Mouse (Mus musculus) cerebellum, adult 2 months (tissue): ENCODE measurements at regions not wholly inside any gene's neighbourhood (a gene's known extent, or its start where the extent isn't known, plus 50 kb on each side); places are given as distances from the start of the nearest gene placed in this dataset.

Source experiments
- DNase-seq, 2 experiments: peaks; one replicate each; pipeline ENCODE4 v3.0.0; 2021
- H3K27ac ChIP-seq: fragments of 200-500 bp; 2 replicates; pipeline ENCODE4 v1.5.1; 2012; ENCODE audit warnings: low read length, control low read depth, inconsistent platforms; ENCODE audit not compliant: insufficient read depth
- H3K27me3 ChIP-seq: fragments of 200-500 bp; 2 replicates; pipeline ENCODE4 v1.6.1; 2012; ENCODE audit warnings: inconsistent platforms, mild to moderate bottlenecking, low read length, moderate library complexity; ENCODE audit not compliant: control insufficient read depth, insufficient read depth
- H3K4me1 ChIP-seq: fragments of 200-500 bp; 2 replicates; pipeline ENCODE4 v1.6.1; 2011; ENCODE audit warnings: low read length; ENCODE audit not compliant: control insufficient read depth, insufficient read depth
- H3K4me3 ChIP-seq: fragments of 200-500 bp; replicated peaks from 2 replicates; pipeline ENCODE3; 2011; ENCODE audit warnings: mild to moderate bottlenecking, low read depth, low read length, control low read depth; ENCODE audit not compliant: insufficient read depth
- CTCF ChIP-seq: fragments of 200-500 bp; IDR thresholded peaks from 2 replicates; pipeline ENCODE4 v1.5.1; 2011; ENCODE audit warnings: low read depth, mild to moderate bottlenecking, control low read depth, low read length, moderate library complexity, borderline replicate concordance; ENCODE audit not compliant: insufficient read depth
- POLR2A ChIP-seq: fragments of 200-500 bp; IDR thresholded peaks from 2 replicates; pipeline ENCODE4 v1.6.1; 2011; ENCODE audit warnings: low read length, control low read depth, borderline replicate concordance; ENCODE audit not compliant: insufficient read depth
- WGBS: fragments of 180-500 bp; shearing (Covaris S2); methylation state at CpG from one replicate; pipeline ENCODE4 v1.1.7; 2018; 5-methylcytosine and 5-hydroxymethylcytosine counted together

GRCm38 (mm10) chr5:149932220-149932619 is 86.3 kb upstream of the Rxfp2 start:
- no peak overlapping the region for H3K4me3 ChIP-seq
- H3K27ac ChIP-seq = no peak overlapping the region
- H3K27me3 ChIP-seq = no peaks in the 10 kb centered on the region
- no peaks in the 10 kb centered on the region for H3K4me1 ChIP-seq
- TF ChIP-seq POLR2A (no peak), CTCF (no peak)
- 29% methylated on average over 4 of the region's 4 CpGs for WGBS
- DNase-seq = no peak

DNA sequence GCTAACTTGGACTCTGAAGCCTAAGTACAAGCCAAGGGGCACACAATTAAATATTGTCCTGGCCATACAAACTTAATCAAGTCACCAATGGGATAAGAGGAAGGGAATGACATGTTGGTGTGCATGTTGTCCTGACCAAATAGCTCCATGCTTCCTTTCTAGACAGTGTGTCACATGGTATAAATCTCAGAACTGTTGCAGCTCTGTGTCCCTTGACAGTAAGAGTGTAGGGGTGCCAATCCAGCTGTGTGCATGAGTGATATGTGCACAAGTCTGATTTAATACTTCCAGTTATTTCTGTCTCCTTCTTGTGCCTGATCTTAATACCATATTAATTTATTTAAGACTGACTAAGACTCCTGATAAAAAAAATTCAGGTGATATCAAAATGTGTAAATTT is 72.8 kb upstream of the Rxfp2 start:
- Histone ChIP-seq H3K27me3 (no peaks in the 10 kb centered on the region), H3K4me1 (no peaks in the 10 kb centered on the region), H3K4me3 (no peak overlapping the region), H3K27ac (no peak overlapping the region)
- no peak for DNase-seq
- TF ChIP-seq CTCF (no peak), POLR2A (no peak)

GRCm38 (mm10) chr5:149947491-149947890 is 71.0 kb upstream of the Rxfp2 start:
- 64% methylated on average over 2 of the region's 2 CpGs for WGBS
- H3K4me1 ChIP-seq = no peaks in the 10 kb centered on the region
- no peak for DNase-seq

GRCm38 (mm10) chr5:149956931-149957330 is 61.5 kb upstream of the Rxfp2 start:
- Histone ChIP-seq H3K27ac (no peak overlapping the region), H3K4me3 (no peak overlapping the region), H3K27me3 (no peaks in the 10 kb centered on the region), H3K4me1 (no peaks in the 10 kb centered on the region)
- WGBS = 81% methylated on average over 4 of the region's 4 CpGs
- DNase-seq = no peak
- no peak for TF ChIP-seq CTCF
- no peak for TF ChIP-seq POLR2A

More at GRCm38 (mm10) chr5:149947491-149947890, 71.0 kb upstream of the Rxfp2 start:
- no peak overlapping the region for H3K4me3 ChIP-seq
- H3K27ac ChIP-seq = no peak overlapping the region
- TF ChIP-seq POLR2A (no peak), CTCF (no peak)
- H3K27me3 ChIP-seq = no peaks in the 10 kb centered on the region

DNA sequence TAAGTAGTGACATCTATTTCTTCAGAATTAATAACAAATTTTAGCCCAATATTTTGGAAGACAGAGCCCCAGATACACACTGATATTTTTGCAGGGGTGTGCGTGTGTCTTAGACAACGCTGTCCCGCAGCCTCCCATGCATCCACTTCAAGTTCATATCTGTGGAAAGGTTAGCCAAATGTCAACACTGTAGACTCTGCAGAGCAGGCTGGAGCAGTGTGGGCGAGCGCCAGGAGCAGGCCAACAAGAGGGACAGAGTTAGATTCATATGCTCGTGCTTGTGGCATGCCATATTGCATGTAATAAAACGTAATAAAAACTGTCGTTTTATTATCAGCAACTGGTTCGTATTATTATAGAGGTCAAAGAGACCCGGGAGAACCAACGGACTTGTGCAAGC is 57.3 kb upstream of the Rxfp2 start:
- Histone ChIP-seq H3K27ac (no peak overlapping the region), H3K27me3 (no peaks in the 10 kb centered on the region), H3K4me3 (no peak overlapping the region), H3K4me1 (no peaks in the 10 kb centered on the region; the same call in 1 of the 2 replicates)
- no peak for DNase-seq
- 88% methylated on average over 11 of the region's 11 CpGs for WGBS
- TF ChIP-seq POLR2A (no peak), CTCF (no peak)

GRCm38 (mm10) chr5:149964748-149965147 is 53.7 kb upstream of the Rxfp2 start:
- Histone ChIP-seq H3K4me1 (no peaks in the 10 kb centered on the region; the same call in 1 of the 2 replicates), H3K27ac (no peak overlapping the region), H3K4me3 (no peak overlapping the region), H3K27me3 (no peaks in the 10 kb centered on the region)
- no peak for DNase-seq
- no peak for TF ChIP-seq CTCF
- WGBS = 6% methylated on average over 13 of the region's 13 CpGs
